Mouse (Mus musculus) thymus, adult 2 months (tissue): ENCODE results near the gene Chsy1.

ENCODE experiments used
- CTCF ChIP-seq: fragments of 200-500 bp; IDR thresholded peaks from 2 replicates; pipeline ENCODE4 v1.5.1; 2012; ENCODE audit warnings: mild to moderate bottlenecking, control low read depth, low read length, moderate library complexity, borderline replicate concordance; ENCODE audit not compliant: control insufficient read depth, poor library complexity, insufficient read depth; ENCODE audit errors: extremely low read depth
- POLR2A ChIP-seq: fragments of 200-500 bp; IDR thresholded peaks from 2 replicates; pipeline ENCODE4 v1.6.1; 2012; ENCODE audit warnings: mild to moderate bottlenecking, low read length, control low read depth, moderate library complexity; ENCODE audit not compliant: control insufficient read depth, poor library complexity, insufficient read depth; ENCODE audit errors: extremely low read depth

DNA sequence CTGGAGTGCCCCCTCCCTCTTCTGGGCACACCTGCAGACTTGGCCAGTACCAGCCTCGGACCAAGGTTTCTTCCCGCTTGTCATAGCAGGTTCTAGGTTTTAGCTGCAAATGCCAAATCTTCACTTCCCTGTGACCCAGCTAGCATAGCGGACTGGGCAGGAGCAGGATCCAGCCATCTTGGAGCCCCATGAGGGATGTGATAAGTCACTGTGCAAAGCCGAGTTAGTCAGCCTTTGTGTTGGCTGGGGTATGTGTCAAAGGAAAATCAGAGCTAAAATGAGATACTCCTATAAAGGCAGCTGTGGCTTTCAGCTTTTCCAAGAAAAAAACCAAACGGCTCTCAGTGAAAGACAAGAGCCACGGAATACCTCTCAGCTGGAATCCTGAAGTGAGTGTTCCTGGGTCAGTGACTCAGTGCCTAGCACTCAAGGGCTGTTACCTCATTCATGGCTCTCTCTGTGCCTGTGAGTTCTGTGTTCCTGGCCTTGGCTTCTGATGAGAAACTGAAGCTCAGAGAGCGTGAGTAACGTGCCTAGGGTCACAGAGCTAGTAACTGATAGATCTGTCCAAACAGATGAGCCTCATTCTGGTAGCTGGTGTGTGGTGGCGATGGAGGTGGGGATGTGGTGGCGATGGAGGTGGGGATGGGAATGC lies 71.5 kb downstream of the Chsy1 start:
- TF ChIP-seq POLR2A = no peak
- no peak for TF ChIP-seq CTCF
